Mouse (Mus musculus): ENCODE results near the gene Tns1. TPM values are rescaled to one million over a fixed set of nuclear protein-coding genes. Genes with fewer than 3 reads are reported as not detected.

Gene Tns1
- total and polyA plus RNA-seq, 2 experiments from 2014 or later = 11.7 to 28.0 TPM

DNA sequence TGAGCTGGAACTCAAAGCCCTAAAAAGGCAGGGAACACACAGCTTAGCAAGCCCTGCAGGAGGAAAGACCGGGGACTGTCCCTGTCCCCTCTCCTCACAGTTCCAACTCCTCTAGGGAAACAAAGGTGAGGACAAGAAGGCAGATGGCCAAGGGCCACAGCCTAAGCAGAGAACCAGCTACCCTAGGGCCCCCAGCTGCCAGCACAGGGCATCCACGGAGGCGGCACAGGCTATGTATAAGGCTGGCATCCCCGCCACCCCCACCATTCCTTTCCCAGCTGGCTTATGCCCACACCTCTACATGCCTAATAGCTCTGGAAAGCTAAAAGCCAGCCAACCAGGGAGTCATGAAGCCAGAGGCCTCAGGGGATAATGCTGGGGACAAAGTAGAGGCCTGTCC lies 90.8 kb downstream of the Tns1 start:
- DNase-seq (ENCODE audit: low spot score) (no peak), ATAC-seq (no peak)
- TF ChIP-seq CTCF (IDR thresholded peaks at IDR 0.05; ENCODE audit: low read depth) = no peak
- H3K4me1 ChIP-seq (ENCODE audit: insufficient read depth, low read length) = peaks cover 16% of the 10 kb centered on the region
- no peaks in the 10 kb centered on the region for H3K9me3 ChIP-seq (ENCODE audit: low read length)
- H3K9ac ChIP-seq (replicated peaks; ENCODE audit: low read length) = no peak overlapping the region
- peaks cover 6% of the 10 kb centered on the region; the same call in 1 of the 2 replicates for H3K27me3 ChIP-seq (ENCODE audit: insufficient read depth, low read length)
- H3K27ac ChIP-seq = 0 out of 2 replicates have a peak overlapping the region, but pooled peaks have one; percentile 15
- WGBS = 70% methylated on average over 4 of the region's 4 CpGs
- H3K36me3 ChIP-seq (ENCODE audit: insufficient read depth, low read length) = no peaks in the 10 kb centered on the region
- no peak overlapping the region for H3K4me3 ChIP-seq (ENCODE audit: low read length)
- H3K4me2 ChIP-seq (ENCODE audit: low read depth, low read length) = no peak overlapping the region

DNA sequence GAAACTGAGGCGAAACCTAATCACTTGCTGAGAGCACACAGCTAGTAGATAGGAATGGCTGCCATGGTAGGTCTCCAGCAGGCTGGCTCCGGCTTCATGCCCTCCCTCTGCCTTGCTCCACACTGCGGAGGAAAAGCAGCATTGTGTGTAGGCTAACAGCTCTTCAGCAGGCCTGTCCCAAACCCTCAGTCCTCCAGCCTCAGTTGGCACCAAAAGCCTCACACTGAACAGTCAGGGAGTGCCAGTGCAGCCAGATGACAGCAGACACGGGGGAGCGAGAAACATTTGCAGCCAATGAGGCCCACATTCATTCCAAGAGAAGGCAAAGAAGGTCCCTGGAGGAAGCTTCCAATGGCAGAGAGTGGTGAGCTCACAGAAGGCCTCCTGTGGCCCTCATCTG lies 91.3 kb downstream of the Tns1 start:
- DNase-seq (ENCODE audit: low spot score) (no peak), ATAC-seq (no peak)
- WGBS = 56% methylated on average over 5 of the region's 5 CpGs
- Histone ChIP-seq H3K27ac (0 out of 2 replicates have a peak overlapping the region, but pooled peaks have one; percentile 15), H3K36me3 (ENCODE audit: insufficient read depth, low read length) (no peaks in the 10 kb centered on the region), H3K9ac (replicated peaks; ENCODE audit: low read length) (no peak overlapping the region), H3K4me1 (ENCODE audit: insufficient read depth, low read length) (peaks cover 17% of the 10 kb centered on the region), H3K4me2 (ENCODE audit: low read depth, low read length) (no peak overlapping the region), H3K4me3 (ENCODE audit: low read length) (no peak overlapping the region), H3K9me3 (ENCODE audit: low read length) (no peaks in the 10 kb centered on the region), H3K27me3 (ENCODE audit: insufficient read depth, low read length) (peaks cover 6% of the 10 kb centered on the region; the same call in 1 of the 2 replicates)
- TF ChIP-seq CTCF (IDR thresholded peaks at IDR 0.05; ENCODE audit: low read depth) = no peak

DNA sequence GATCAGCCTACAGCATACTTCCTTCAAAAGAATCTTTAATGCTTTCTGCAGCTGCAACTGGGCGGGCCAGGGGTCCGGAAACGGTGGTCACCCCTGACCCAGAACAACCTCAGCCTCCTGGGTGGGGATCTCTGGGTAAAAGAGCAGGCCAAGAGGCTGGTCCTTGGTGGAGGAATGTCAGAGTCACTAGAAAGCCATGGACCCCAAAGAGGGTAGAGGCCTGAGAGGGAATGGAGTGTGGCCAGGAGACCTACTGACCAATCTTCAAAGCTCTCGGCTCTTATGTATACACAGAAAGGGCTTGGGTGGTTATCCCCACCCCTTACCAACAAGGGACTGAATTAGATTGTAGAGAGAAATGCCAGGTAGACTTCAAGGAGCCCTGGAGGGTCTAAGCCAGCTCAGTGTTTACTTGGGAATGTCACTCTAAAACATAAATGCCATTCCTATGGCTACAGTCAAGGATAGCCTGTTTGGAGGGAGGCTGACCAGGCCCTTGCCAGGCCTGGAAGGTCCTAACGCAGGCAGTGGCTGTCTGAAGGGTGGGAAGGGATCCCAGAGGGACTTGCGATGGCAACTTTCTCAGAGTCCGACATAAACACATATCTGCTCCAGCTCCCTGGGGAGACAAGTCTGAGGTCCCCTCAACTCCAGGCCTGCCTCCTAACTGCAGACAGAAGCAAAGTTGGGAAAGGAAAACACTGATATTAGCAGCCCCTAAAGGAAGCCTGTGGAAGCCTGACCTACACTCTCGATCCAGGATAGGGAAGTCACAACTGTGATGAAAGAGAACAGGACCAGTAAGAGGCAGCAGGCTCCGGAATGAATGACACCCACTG lies 92.3 kb downstream of the Tns1 start:
- peaks cover 24% of the 10 kb centered on the region for H3K4me1 ChIP-seq (ENCODE audit: insufficient read depth, low read length)
- 77% methylated on average over 9 of the region's 9 CpGs for WGBS
- TF ChIP-seq CTCF (IDR thresholded peaks at IDR 0.05; ENCODE audit: low read depth) = no peak
- H3K9me3 ChIP-seq (ENCODE audit: low read length) = no peaks in the 10 kb centered on the region
- H3K4me2 ChIP-seq (ENCODE audit: low read depth, low read length) = no peak overlapping the region
- no peak overlapping the region for H3K4me3 ChIP-seq (ENCODE audit: low read length)
- ATAC-seq (no peak), DNase-seq (ENCODE audit: low spot score) (no peak)
- H3K9ac ChIP-seq (replicated peaks; ENCODE audit: low read length) = no peak overlapping the region
- peak overlapping the region; percentile 64; the same call in 1 of the 2 replicates for H3K27ac ChIP-seq
- no peaks in the 10 kb centered on the region for H3K36me3 ChIP-seq (ENCODE audit: insufficient read depth, low read length)
- H3K27me3 ChIP-seq (ENCODE audit: insufficient read depth, low read length) = peaks cover 6% of the 10 kb centered on the region; the same call in 1 of the 2 replicates

DNA sequence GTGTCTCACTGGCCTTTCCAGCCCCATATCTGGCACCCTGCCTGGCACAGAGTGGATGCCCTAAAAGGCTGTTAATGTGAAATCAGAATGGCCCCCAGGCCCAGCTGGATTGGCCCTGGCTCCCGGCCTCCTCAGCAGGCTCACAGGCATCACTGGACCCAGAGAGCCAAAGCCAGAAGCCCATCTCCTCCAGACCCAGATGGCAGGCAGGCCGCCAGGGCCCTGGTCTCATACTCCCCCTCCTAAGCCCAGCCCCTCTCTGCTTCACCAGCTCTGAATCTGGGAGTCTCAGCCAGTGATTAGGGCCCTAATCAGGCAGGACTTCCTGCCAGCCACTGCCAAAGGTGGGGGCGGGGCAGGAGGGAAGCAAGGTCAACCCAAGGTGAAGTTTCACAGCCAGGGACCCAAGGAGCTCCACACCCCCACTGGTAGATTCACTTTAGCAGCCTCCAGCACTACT lies 93.3 kb downstream of the Tns1 start:
- H3K4me2 ChIP-seq (ENCODE audit: low read depth, low read length) = no peak overlapping the region
- peaks cover 20% of the 10 kb centered on the region for H3K4me1 ChIP-seq (ENCODE audit: insufficient read depth, low read length)
- TF ChIP-seq CTCF (IDR thresholded peaks at IDR 0.05; ENCODE audit: low read depth) = no peak
- ATAC-seq (peak; percentile 66), DNase-seq (ENCODE audit: low spot score) (peak; percentile 78)
- H3K36me3 ChIP-seq (ENCODE audit: insufficient read depth, low read length) = no peaks in the 10 kb centered on the region
- H3K27ac ChIP-seq = peak overlapping the region; percentile 64
- no peaks in the 10 kb centered on the region for H3K9me3 ChIP-seq (ENCODE audit: low read length)
- H3K27me3 ChIP-seq (ENCODE audit: insufficient read depth, low read length) = no peaks in the 10 kb centered on the region; the same call in 1 of the 2 replicates
- no peak overlapping the region for H3K9ac ChIP-seq (replicated peaks; ENCODE audit: low read length)
- 24% methylated on average over 3 of the region's 3 CpGs for WGBS
- no peak overlapping the region for H3K4me3 ChIP-seq (ENCODE audit: low read length)

DNA sequence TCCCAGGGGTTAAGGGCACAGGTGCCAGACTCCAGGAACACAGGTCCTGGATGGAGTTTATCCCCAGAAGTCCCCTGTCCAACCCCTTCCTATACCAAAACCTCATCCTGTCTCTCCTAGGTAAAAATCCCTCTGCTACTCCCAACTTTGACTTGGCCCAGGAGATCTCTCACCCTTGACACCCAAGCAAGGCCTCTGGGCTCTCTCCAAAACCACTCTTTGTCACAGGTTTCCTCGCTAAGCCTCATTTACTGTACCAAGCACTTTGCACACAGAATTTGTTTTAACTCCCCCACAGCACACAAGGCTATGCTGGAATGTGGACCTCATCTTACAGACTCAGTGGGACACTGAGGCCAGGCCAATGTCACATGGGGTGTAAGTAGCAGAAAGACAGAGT lies 94.0 kb downstream of the Tns1 start:
- ATAC-seq = no peak
- H3K4me1 ChIP-seq (ENCODE audit: insufficient read depth, low read length) = peaks cover 20% of the 10 kb centered on the region
- no peaks in the 10 kb centered on the region for H3K27me3 ChIP-seq (ENCODE audit: insufficient read depth, low read length)
- no peak for TF ChIP-seq CTCF (IDR thresholded peaks at IDR 0.05; ENCODE audit: low read depth)
- H3K36me3 ChIP-seq (ENCODE audit: insufficient read depth, low read length) = no peaks in the 10 kb centered on the region
- H3K9ac ChIP-seq (replicated peaks; ENCODE audit: low read length) = no peak overlapping the region
- no peak for DNase-seq (ENCODE audit: low spot score)
- no peak overlapping the region for H3K4me3 ChIP-seq (ENCODE audit: low read length)
- peak overlapping the region; percentile 64; the same call in 1 of the 2 replicates for H3K27ac ChIP-seq
- 64% methylated on average over 1 of the region's 1 CpGs for WGBS
- no peaks in the 10 kb centered on the region for H3K9me3 ChIP-seq (ENCODE audit: low read length)
- no peak overlapping the region for H3K4me2 ChIP-seq (ENCODE audit: low read depth, low read length)

DNA sequence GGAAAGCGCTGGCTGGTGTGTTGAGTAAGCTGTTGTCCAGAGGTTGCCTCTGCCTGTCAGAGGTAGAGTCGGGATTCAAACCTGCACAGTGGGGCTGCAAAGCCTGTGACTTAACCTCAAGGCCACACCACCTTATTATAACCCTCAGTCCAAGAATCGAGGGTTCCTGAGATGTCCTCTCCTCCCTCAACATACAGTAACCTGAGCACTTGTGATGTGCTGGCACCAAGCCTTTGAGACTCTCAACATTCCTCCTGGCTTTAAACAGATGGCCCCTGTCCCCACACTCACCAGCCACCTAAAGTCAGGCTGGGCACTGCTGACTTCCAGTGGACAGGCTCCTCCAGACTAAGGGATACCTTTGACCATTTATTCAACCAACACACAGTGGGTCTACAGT lies 94.6 kb downstream of the Tns1 start:
- Histone ChIP-seq H3K36me3 (ENCODE audit: insufficient read depth, low read length) (no peaks in the 10 kb centered on the region), H3K4me1 (ENCODE audit: insufficient read depth, low read length) (peaks cover 20% of the 10 kb centered on the region), H3K4me3 (ENCODE audit: low read length) (no peak overlapping the region), H3K4me2 (ENCODE audit: low read depth, low read length) (no peak overlapping the region), H3K27me3 (ENCODE audit: insufficient read depth, low read length) (no peaks in the 10 kb centered on the region), H3K9ac (replicated peaks; ENCODE audit: low read length) (no peak overlapping the region), H3K27ac (no peak overlapping the region), H3K9me3 (ENCODE audit: low read length) (no peaks in the 10 kb centered on the region)
- ATAC-seq (no peak), DNase-seq (ENCODE audit: low spot score) (no peak)
- no peak for TF ChIP-seq CTCF (IDR thresholded peaks at IDR 0.05; ENCODE audit: low read depth)
- 93% methylated on average over 3 of the region's 3 CpGs for WGBS

DNA sequence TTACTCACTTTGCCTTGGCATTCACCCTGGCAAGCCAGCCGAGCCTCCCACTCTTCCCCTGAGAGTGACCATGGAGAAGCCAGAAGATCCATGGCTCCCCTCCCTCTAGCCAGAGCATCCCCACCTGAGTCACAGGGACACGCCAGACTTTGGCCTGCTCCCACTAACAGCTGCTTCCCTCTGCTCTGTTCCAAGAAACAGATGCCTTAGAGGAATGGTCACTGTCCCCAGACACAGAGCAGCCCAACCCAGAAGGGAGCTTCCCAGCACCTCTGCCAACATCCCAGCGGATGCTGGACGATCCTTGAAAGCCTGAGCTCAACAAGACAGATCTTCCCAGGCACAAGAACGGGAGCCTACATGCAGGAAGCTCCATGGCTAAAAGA lies 95.4 kb downstream of the Tns1 start:
- Histone ChIP-seq H3K36me3 (ENCODE audit: insufficient read depth, low read length) (no peaks in the 10 kb centered on the region), H3K9ac (replicated peaks; ENCODE audit: low read length) (no peak overlapping the region), H3K4me1 (ENCODE audit: insufficient read depth, low read length) (peaks cover 20% of the 10 kb centered on the region), H3K9me3 (ENCODE audit: low read length) (no peaks in the 10 kb centered on the region), H3K4me2 (ENCODE audit: low read depth, low read length) (no peak overlapping the region), H3K27me3 (ENCODE audit: insufficient read depth, low read length) (no peaks in the 10 kb centered on the region), H3K27ac (no peak overlapping the region), H3K4me3 (ENCODE audit: low read length) (no peak overlapping the region)
- WGBS = 63% methylated on average over 5 of the region's 5 CpGs
- no peak for ATAC-seq
- TF ChIP-seq CTCF (IDR thresholded peaks at IDR 0.05; ENCODE audit: low read depth) = no peak
- DNase-seq (ENCODE audit: low spot score) = peak; percentile 27
